Mouse (Mus musculus) MEL (cell line): ENCODE results near the gene Cd200.

Source experiments
- CHD2 ChIP-seq: IDR thresholded peaks from 2 replicates; pipeline ENCODE4 v1.6.1; 2011; ENCODE audit warnings: low read length, improper control_type of control experiment
- JUND ChIP-seq: IDR thresholded peaks from 2 replicates; pipeline ENCODE4 v1.6.1; 2011; ENCODE audit warnings: low read depth, mild to moderate bottlenecking, improper control_type of control experiment, low read length
- TBP ChIP-seq: IDR thresholded peaks from 2 replicates; pipeline ENCODE4 v1.8.0; 2011; ENCODE audit warnings: low read depth, low read length, improper control_type of control experiment
- ZNF384 ChIP-seq: IDR thresholded peaks from 2 replicates; pipeline ENCODE4 v1.6.1; 2012; ENCODE audit warnings: low read depth, mild to moderate bottlenecking, inconsistent platforms, low read length, improper control_type of control experiment

- no peak for TF ChIP-seq JUND
- TF ChIP-seq CHD2: no peak
- TF ChIP-seq ZNF384: no peak
- no peak for TF ChIP-seq TBP
Observed at GRCm38 (mm10) chr16:45427651-45428050, 18.8 kb upstream of the Cd200 start.
